Mouse (Mus musculus): ENCODE measurements at regions not wholly inside any gene's neighbourhood (a gene's known extent, or its start where the extent isn't known, plus 50 kb on each side); places are given as distances from the start of the nearest gene placed in this dataset.
A peak's percentile ranks its signal among the peaks of the same experiment; 100 is the strongest.

DNA sequence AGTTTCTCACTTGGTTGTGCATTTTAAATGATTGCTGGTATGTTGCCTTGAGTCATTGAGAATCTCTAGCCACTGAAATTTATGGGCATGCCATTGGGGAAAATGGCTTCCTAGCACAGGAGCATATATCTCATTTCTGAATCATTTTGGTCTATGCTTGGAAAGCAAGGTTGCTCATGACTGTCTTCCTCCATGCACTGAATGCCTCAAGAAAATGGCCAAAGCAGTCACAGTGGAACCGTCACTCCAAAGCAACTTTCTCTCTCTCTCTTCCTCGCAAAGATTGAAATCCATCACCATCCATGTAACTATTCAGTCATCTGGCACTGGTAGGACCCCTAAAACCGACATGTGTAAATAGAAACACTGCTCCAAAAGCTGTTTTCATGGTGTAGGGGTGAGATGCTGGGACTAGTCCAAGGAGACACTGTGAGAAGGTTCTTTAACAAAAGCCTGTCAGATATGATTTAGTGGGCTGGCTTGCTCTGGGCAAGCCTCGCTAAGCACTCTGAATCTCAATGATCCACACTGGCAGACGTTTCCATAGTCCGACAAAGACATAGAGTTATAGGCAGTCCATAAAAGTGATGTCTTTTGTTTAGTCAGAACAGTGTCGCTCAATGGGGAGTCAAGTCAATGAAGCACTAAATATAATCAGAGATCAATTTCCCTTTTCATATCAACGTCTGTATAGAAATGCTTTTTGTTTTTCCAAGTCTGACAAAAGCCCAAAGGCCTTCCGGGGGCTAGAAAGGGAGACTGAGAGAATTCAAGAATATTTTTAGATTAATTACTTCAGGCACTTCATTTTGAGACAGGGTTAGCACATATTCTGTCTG lies 492.6 kb downstream of the Kcnj2 start:
- 12% methylated on average over 9 of the region's 9 CpGs for WGBS
- no peaks in the 10 kb centered on the region for H3K36me3 ChIP-seq (ENCODE audit: control insufficient read depth, insufficient read depth, low read length)
- no peak overlapping the region for H3K27ac ChIP-seq (ENCODE audit: low read depth, low read length)
- peaks cover 5% of the 10 kb centered on the region; the same call in 1 of the 2 replicates for H3K4me1 ChIP-seq (ENCODE audit: control insufficient read depth, insufficient read depth, low read length)
- H3K4me2 ChIP-seq (ENCODE audit: low read depth, low read length), result no peak overlapping the region
- no peak overlapping the region for H3K4me3 ChIP-seq (ENCODE audit: low read depth, low read length)
- H3K9ac ChIP-seq (replicated peaks; ENCODE audit: low read depth, low read length), result no peak overlapping the region
- peak; percentile 79 for ATAC-seq (ENCODE audit: low read depth)
- H3K9me3 ChIP-seq (ENCODE audit: control insufficient read depth, low read length), result no peaks in the 10 kb centered on the region
- no peaks in the 10 kb centered on the region for H3K27me3 ChIP-seq (ENCODE audit: control insufficient read depth, insufficient read depth, low read length)

DNA sequence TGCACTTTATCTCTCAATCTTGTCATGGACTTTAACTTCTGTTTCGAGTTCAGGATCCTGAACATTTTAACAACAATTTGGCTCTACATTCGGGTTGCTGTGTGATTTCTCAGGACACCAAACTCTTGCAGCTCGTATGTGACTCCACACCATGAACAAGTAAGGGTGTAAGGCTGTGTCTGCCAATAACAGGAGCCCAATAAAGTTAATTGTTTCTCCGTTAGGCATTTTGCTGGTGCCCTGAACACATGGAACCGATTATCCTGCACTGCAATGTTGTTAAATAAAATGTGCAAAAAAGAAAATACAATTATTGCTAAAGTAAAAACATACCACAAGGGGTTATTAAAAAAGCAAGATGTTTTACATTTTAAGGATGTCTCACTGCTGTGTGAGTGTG lies 497.2 kb downstream of the Kcnj2 start:
- peaks cover 4% of the 10 kb centered on the region; the same call in 1 of the 2 replicates for H3K4me1 ChIP-seq (ENCODE audit: control insufficient read depth, insufficient read depth, low read length)
- no peak overlapping the region for H3K4me3 ChIP-seq (ENCODE audit: low read depth, low read length)
- no peaks in the 10 kb centered on the region for H3K36me3 ChIP-seq (ENCODE audit: control insufficient read depth, insufficient read depth, low read length)
- H3K9me3 ChIP-seq (ENCODE audit: control insufficient read depth, low read length), result no peaks in the 10 kb centered on the region
- H3K27ac ChIP-seq (ENCODE audit: low read depth, low read length), result no peak overlapping the region
- ATAC-seq (ENCODE audit: low read depth), result no peak
- no peaks in the 10 kb centered on the region for H3K27me3 ChIP-seq (ENCODE audit: control insufficient read depth, insufficient read depth, low read length)
- no peak overlapping the region for H3K4me2 ChIP-seq (ENCODE audit: low read depth, low read length)
- H3K9ac ChIP-seq (replicated peaks; ENCODE audit: low read depth, low read length), result no peak overlapping the region
- WGBS, result 58% methylated on average over 5 of the region's 5 CpGs

DNA sequence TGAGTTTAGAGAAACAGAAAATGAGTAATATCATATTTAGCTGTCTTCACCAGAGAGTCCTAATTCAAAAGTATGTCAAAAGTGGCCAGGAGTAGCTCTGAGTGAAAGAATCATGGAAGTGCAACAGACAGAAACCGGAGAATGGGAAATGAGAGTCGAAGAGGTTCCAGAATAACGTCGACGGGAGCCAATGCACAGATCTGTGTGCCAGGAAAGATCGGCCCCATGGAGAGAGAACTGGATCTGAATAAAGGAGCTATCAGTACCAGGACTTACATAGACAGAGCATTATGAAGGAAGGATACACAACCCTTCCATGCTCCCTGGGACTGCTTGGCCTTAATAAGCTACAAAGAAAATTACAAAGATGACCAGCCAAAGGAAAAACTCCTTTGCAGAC lies 502.1 kb downstream of the Kcnj2 start:
- Histone ChIP-seq H3K36me3 (ENCODE audit: control insufficient read depth, insufficient read depth, low read length) (no peaks in the 10 kb centered on the region), H3K9me3 (ENCODE audit: control insufficient read depth, low read length) (no peaks in the 10 kb centered on the region), H3K4me1 (ENCODE audit: control insufficient read depth, insufficient read depth, low read length) (no peaks in the 10 kb centered on the region), H3K27me3 (ENCODE audit: control insufficient read depth, insufficient read depth, low read length) (no peaks in the 10 kb centered on the region), H3K4me3 (ENCODE audit: low read depth, low read length) (no peak overlapping the region), H3K4me2 (ENCODE audit: low read depth, low read length) (no peak overlapping the region), H3K27ac (ENCODE audit: low read depth, low read length) (no peak overlapping the region), H3K9ac (replicated peaks; ENCODE audit: low read depth, low read length) (no peak overlapping the region)
- no peak for ATAC-seq (ENCODE audit: low read depth)
- 91% methylated on average over 6 of the region's 6 CpGs for WGBS

DNA sequence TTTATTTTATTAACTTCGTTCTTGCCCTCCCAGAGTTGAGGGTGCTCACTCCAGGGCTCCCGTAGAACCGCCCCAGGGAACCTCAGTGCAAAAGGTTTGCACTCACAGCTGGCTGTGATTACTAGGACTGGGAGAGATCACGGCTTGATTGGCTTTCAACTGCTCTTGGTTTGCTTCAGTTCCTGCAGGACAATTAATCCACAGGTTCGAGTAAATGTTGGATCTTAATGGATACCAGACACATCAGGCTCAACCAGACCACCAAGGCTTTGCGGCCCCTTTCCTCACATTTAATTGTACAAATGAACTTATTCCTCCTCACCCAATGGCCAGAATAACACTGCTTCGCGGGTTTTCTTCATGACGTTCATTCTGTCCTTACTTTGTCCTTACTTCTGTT lies 502.9 kb downstream of the Kcnj2 start:
- no peak overlapping the region for H3K27ac ChIP-seq (ENCODE audit: low read depth, low read length)
- no peaks in the 10 kb centered on the region for H3K4me1 ChIP-seq (ENCODE audit: control insufficient read depth, insufficient read depth, low read length)
- 86% methylated on average over 9 of the region's 9 CpGs for WGBS
- H3K9ac ChIP-seq (replicated peaks; ENCODE audit: low read depth, low read length), result no peak overlapping the region
- no peaks in the 10 kb centered on the region for H3K27me3 ChIP-seq (ENCODE audit: control insufficient read depth, insufficient read depth, low read length)
- H3K9me3 ChIP-seq (ENCODE audit: control insufficient read depth, low read length), result no peaks in the 10 kb centered on the region
- no peak overlapping the region for H3K4me3 ChIP-seq (ENCODE audit: low read depth, low read length)
- H3K4me2 ChIP-seq (ENCODE audit: low read depth, low read length), result no peak overlapping the region
- H3K36me3 ChIP-seq (ENCODE audit: control insufficient read depth, insufficient read depth, low read length), result no peaks in the 10 kb centered on the region
- ATAC-seq (ENCODE audit: low read depth), result no peak

DNA sequence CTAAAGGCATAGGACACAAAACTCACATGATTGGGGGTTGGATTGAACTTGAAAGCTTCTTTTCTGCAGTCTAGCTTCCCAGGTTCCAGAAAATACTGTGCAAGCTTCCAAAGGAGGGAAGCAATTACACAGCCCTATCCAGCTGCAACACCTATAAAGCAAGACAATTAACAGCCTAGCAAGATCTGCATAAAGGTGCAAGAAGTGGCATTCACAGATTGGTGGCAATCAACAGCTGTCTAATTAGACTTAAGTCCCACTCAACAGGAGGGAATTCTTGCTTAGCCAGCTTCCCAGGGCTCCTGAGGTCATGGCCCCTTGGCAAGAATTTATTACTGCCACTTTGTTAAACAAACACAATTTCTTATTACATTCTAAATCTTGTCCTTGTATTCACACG lies 511.9 kb downstream of the Kcnj2 start:
- H3K4me2 ChIP-seq (ENCODE audit: low read depth, low read length), result no peak overlapping the region
- no peak overlapping the region for H3K4me3 ChIP-seq (ENCODE audit: low read depth, low read length)
- no peaks in the 10 kb centered on the region for H3K36me3 ChIP-seq (ENCODE audit: control insufficient read depth, insufficient read depth, low read length)
- H3K9ac ChIP-seq (replicated peaks; ENCODE audit: low read depth, low read length), result no peak overlapping the region
- no peak for ATAC-seq (ENCODE audit: low read depth)
- H3K27ac ChIP-seq (ENCODE audit: low read depth, low read length), result no peak overlapping the region
- 0% methylated on average over 1 of the region's 1 CpGs for WGBS
- no peaks in the 10 kb centered on the region for H3K9me3 ChIP-seq (ENCODE audit: control insufficient read depth, low read length)
- H3K27me3 ChIP-seq (ENCODE audit: control insufficient read depth, insufficient read depth, low read length), result no peaks in the 10 kb centered on the region
- H3K4me1 ChIP-seq (ENCODE audit: control insufficient read depth, insufficient read depth, low read length), result no peaks in the 10 kb centered on the region

DNA sequence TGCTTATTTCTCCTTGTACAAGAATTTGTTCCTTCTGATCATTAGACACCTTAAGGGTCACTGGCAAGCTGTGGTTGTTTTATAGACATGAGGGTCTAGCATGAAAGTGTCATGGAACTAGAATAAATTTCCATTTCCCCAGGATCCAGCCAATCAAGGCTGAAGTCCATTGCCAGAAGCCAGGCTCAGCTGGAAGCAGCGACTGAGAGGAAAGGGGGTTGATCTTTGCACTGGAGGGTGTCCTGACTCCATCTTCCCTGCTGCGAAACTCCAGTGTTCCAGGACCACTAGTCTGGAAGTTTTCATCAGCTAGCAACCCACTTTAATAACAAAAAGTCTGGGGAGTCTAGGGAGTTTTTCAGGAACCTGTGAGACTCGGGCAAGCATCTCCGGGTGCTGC lies 517.0 kb downstream of the Kcnj2 start:
- Histone ChIP-seq H3K9ac (replicated peaks; ENCODE audit: low read depth, low read length) (no peak overlapping the region), H3K4me3 (ENCODE audit: low read depth, low read length) (no peak overlapping the region), H3K27ac (ENCODE audit: low read depth, low read length) (no peak overlapping the region), H3K4me2 (ENCODE audit: low read depth, low read length) (no peak overlapping the region), H3K4me1 (ENCODE audit: control insufficient read depth, insufficient read depth, low read length) (no peaks in the 10 kb centered on the region), H3K36me3 (ENCODE audit: control insufficient read depth, insufficient read depth, low read length) (no peaks in the 10 kb centered on the region), H3K9me3 (ENCODE audit: control insufficient read depth, low read length) (no peaks in the 10 kb centered on the region), H3K27me3 (ENCODE audit: control insufficient read depth, insufficient read depth, low read length) (no peaks in the 10 kb centered on the region)
- 79% methylated on average over 4 of the region's 4 CpGs for WGBS
- ATAC-seq (ENCODE audit: low read depth), result no peak

DNA sequence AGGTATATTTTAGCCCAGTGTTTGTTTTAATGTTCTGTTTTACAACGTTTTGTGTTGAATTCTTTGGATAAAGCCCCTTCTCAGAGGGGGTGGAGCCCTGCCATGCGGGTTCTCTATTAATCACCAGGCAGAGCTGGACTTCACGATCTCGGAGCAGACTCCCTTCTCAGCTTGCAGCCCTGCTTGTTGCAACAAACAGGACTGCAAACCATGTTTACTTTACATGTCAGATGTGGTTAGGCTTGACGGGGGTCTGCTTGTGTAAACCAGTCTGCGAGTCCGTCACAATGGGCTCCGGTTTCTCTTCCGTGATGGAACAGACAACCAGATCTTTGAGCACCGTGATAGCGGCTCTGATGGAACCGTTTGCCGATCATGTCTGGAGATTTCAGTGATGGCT lies 517.6 kb downstream of the Kcnj2 start:
- Histone ChIP-seq H3K9ac (replicated peaks; ENCODE audit: low read depth, low read length) (no peak overlapping the region), H3K27ac (ENCODE audit: low read depth, low read length) (no peak overlapping the region), H3K4me2 (ENCODE audit: low read depth, low read length) (no peak overlapping the region), H3K9me3 (ENCODE audit: control insufficient read depth, low read length) (no peaks in the 10 kb centered on the region), H3K36me3 (ENCODE audit: control insufficient read depth, insufficient read depth, low read length) (no peaks in the 10 kb centered on the region), H3K4me3 (ENCODE audit: low read depth, low read length) (no peak overlapping the region), H3K27me3 (ENCODE audit: control insufficient read depth, insufficient read depth, low read length) (no peaks in the 10 kb centered on the region), H3K4me1 (ENCODE audit: control insufficient read depth, insufficient read depth, low read length) (no peaks in the 10 kb centered on the region)
- ATAC-seq (ENCODE audit: low read depth), result no peak
- WGBS, result 68% methylated on average over 13 of the region's 13 CpGs

DNA sequence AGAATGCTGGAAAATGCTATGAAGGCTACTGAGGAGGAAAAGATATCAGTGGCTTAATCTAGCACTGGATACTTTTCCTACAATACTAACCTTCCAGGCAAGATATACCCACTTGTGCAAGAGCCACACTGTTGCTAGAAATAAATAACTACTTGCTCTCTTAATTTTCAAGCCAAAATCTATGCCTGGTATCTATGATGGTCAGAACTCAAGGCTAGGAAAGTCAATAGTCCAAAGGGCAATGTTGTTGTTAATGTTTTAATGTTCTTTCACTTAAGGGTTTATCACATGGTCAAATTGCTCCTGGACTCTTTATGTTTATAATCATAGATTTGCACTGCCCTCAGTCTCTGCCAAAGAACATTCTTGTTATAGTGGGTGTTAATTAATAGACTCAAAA lies 533.5 kb downstream of the Kcnj2 start:
- Histone ChIP-seq H3K27ac (ENCODE audit: low read depth, low read length) (no peak overlapping the region), H3K4me3 (ENCODE audit: low read depth, low read length) (no peak overlapping the region), H3K4me1 (ENCODE audit: control insufficient read depth, insufficient read depth, low read length) (no peaks in the 10 kb centered on the region), H3K4me2 (ENCODE audit: low read depth, low read length) (no peak overlapping the region), H3K9ac (replicated peaks; ENCODE audit: low read depth, low read length) (no peak overlapping the region), H3K36me3 (ENCODE audit: control insufficient read depth, insufficient read depth, low read length) (no peaks in the 10 kb centered on the region), H3K27me3 (ENCODE audit: control insufficient read depth, insufficient read depth, low read length) (no peaks in the 10 kb centered on the region), H3K9me3 (ENCODE audit: control insufficient read depth, low read length) (no peaks in the 10 kb centered on the region)
- ATAC-seq (ENCODE audit: low read depth), result no peak

DNA sequence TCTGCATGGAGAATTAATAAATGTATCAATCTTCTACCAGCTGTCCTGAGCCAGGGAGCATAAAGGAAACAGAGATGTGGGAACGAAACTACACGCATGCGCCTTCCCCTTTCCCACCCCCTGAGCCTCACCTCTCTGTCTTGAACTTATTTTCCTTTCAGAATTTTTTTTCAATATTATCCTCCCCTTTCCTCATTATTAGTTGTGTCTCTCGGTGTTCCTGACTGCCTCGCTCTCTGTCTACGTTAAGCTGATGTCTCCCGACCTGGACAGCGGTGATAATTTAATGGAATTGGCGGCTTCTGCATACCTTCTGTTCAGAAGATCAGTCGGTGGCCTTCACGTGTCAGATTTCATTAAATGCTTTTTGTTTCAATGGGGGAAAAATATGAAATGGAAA lies 539.2 kb downstream of the Kcnj2 start:
- no peak overlapping the region for H3K27ac ChIP-seq (ENCODE audit: low read depth, low read length)
- no peaks in the 10 kb centered on the region for H3K27me3 ChIP-seq (ENCODE audit: control insufficient read depth, insufficient read depth, low read length)
- no peaks in the 10 kb centered on the region for H3K4me1 ChIP-seq (ENCODE audit: control insufficient read depth, insufficient read depth, low read length)
- no peak for ATAC-seq (ENCODE audit: low read depth)
- H3K9ac ChIP-seq (replicated peaks; ENCODE audit: low read depth, low read length), result no peak overlapping the region
- 79% methylated on average over 11 of the region's 11 CpGs for WGBS
- H3K4me3 ChIP-seq (ENCODE audit: low read depth, low read length), result no peak overlapping the region
- H3K36me3 ChIP-seq (ENCODE audit: control insufficient read depth, insufficient read depth, low read length), result no peaks in the 10 kb centered on the region
- no peaks in the 10 kb centered on the region for H3K9me3 ChIP-seq (ENCODE audit: control insufficient read depth, low read length)
- H3K4me2 ChIP-seq (ENCODE audit: low read depth, low read length), result no peak overlapping the region

All from neural tube, embryonic 14.5 days (tissue).